Mouse (Mus musculus) heart, embryonic 12.5 days (tissue): ENCODE measurements around the gene Dnpep. TPM values are rescaled to one million over a fixed set of nuclear protein-coding genes. Genes with fewer than 3 reads are reported as not detected.

ENCODE experiments used
- ATAC-seq: fragments of 200-750 bp; cut with Nextera tagmentation; 2 replicates; pipeline ENCODE4 v1.8.0; 2017; ENCODE audit warnings: moderate TSS enrichment, moderate library complexity; ENCODE audit not compliant: insufficient number of reproducible peaks, low FRiP score
- H3K27ac ChIP-seq: fragments of 300-500 bp; sonication (generic); 2 replicates; pipeline ENCODE4 v1.5.1; 2016; ENCODE audit warnings: mild to moderate bottlenecking, moderate library complexity; ENCODE audit not compliant: poor library complexity, severe bottlenecking
- H3K27me3 ChIP-seq: fragments of 300-500 bp; sonication (generic); replicated peaks from 2 replicates; pipeline ENCODE4 v1.6.1; 2016; ENCODE audit warnings: mild to moderate bottlenecking, moderate library complexity
- H3K36me3 ChIP-seq: fragments of 300-500 bp; sonication (generic); 2 replicates; pipeline ENCODE4 v1.6.1; 2016; ENCODE audit warnings: mild to moderate bottlenecking, moderate library complexity
- H3K4me1 ChIP-seq: fragments of 300-500 bp; sonication (generic); replicated peaks from 2 replicates; pipeline ENCODE4 v1.6.1; 2016; ENCODE audit warnings: mild to moderate bottlenecking
- H3K4me2 ChIP-seq: fragments of 300-500 bp; sonication (generic); 2 replicates; pipeline ENCODE4 v1.6.1; 2016; ENCODE audit warnings: mild to moderate bottlenecking, moderate library complexity
- H3K4me3 ChIP-seq: fragments of 300-500 bp; sonication (generic); 2 replicates; pipeline ENCODE4 v1.5.1; 2016; ENCODE audit warnings: mild to moderate bottlenecking
- H3K9ac ChIP-seq: fragments of 300-500 bp; sonication (generic); 2 replicates; pipeline ENCODE4 v1.6.1; 2016; ENCODE audit warnings: mild to moderate bottlenecking, moderate library complexity
- H3K9me3 ChIP-seq: fragments of 300-500 bp; sonication (generic); replicated peaks from 2 replicates; pipeline ENCODE4 v1.6.1; 2016; ENCODE audit warnings: mild to moderate bottlenecking, moderate library complexity
- WGBS: fragments of 180-500 bp; shearing (Covaris S2); methylation state at CpG from one replicate; pipeline ENCODE4 v1.1.7; 2016; 5-methylcytosine and 5-hydroxymethylcytosine counted together
- polyA plus RNA-seq: library from polyadenylated mRNA; unstranded; fragments of >200 nt; fragmentation: Nextera tagmentation; extraction: Ambion mirVana; gene quantifications from 2 replicates; pipeline ENCODE4 v1.2.1, GENCODE M21; 2016

The Dnpep gene
- polyA plus RNA-seq, 1 experiment from 2014 or later, result 113 TPM

- Histone ChIP-seq H3K27ac (no peak overlapping the region), H3K9ac (no peak overlapping the region), H3K27me3 (no peaks in the 10 kb centered on the region), H3K4me2 (no peak overlapping the region), H3K36me3 (no peaks in the 10 kb centered on the region), H3K9me3 (no peaks in the 10 kb centered on the region; the same call in 1 of the 2 replicates), H3K4me3 (no peak overlapping the region), H3K4me1 (0 out of 2 replicates have a peak, but pooled peaks cover 3% of the 10 kb centered on the region)
- no peak for ATAC-seq
Measured at GRCm38 (mm10) chr1:75327461-75327860, 9.7 kb upstream of the Dnpep start.

GRCm38 (mm10) chr1:75319166-75319565 is 1.4 kb upstream of the Dnpep start:
- Histone ChIP-seq H3K9ac (no peak overlapping the region), H3K36me3 (peaks cover 15% of the 10 kb centered on the region), H3K4me1 (peaks cover 11% of the 10 kb centered on the region), H3K4me2 (no peak overlapping the region), H3K9me3 (no peaks in the 10 kb centered on the region), H3K4me3 (no peak overlapping the region), H3K27me3 (no peaks in the 10 kb centered on the region), H3K27ac (no peak overlapping the region)
- ATAC-seq, result no peak
- WGBS, result 85% methylated on average over 10 of the region's 10 CpGs

- H3K9ac ChIP-seq, result no peak overlapping the region
- H3K9me3 ChIP-seq, result no peaks in the 10 kb centered on the region
- H3K27me3 ChIP-seq, result no peaks in the 10 kb centered on the region
- H3K4me2 ChIP-seq, result no peak overlapping the region
- WGBS, result 82% methylated on average over 4 of the region's 4 CpGs
- H3K4me3 ChIP-seq, result no peak overlapping the region
- no peak overlapping the region for H3K27ac ChIP-seq
- H3K4me1 ChIP-seq, result peaks cover 11% of the 10 kb centered on the region
- H3K36me3 ChIP-seq, result peaks cover 19% of the 10 kb centered on the region
- ATAC-seq, result no peak
Measured at GRCm38 (mm10) chr1:75318736-75319135, 946 bp upstream of the Dnpep start.

- Histone ChIP-seq H3K36me3 (peaks cover 24% of the 10 kb centered on the region), H3K9me3 (no peaks in the 10 kb centered on the region), H3K27me3 (no peaks in the 10 kb centered on the region), H3K27ac (0 out of 2 replicates have a peak overlapping the region, but pooled peaks have one; percentile 19), H3K9ac (no peak overlapping the region), H3K4me1 (peaks cover 11% of the 10 kb centered on the region), H3K4me2 (peak overlapping the region; percentile 27), H3K4me3 (0 out of 2 replicates have a peak overlapping the region, but pooled peaks have one; percentile 2)
- WGBS, result 58% methylated on average over 3 of the region's 3 CpGs
- ATAC-seq, result no peak
Measured at GRCm38 (mm10) chr1:75318301-75318700, 511 bp upstream of the Dnpep start.

GRCm38 (mm10) chr1:75316861-75317240 is 939 bp downstream of the Dnpep start:
- peak; percentile 46 for ATAC-seq

GRCm38 (mm10) chr1:75315456-75316365 is 2.1 kb downstream of the Dnpep start:
- no peak for ATAC-seq
- 0 out of 2 replicates have a peak overlapping the region, but pooled peaks have one; percentile 92 for H3K27ac ChIP-seq
- H3K36me3 ChIP-seq, result peaks cover 50% of the 10 kb centered on the region
- peak overlapping the region; percentile 68 for H3K4me3 ChIP-seq
- H3K4me2 ChIP-seq, result peak overlapping the region; percentile 92
- no peaks in the 10 kb centered on the region for H3K9me3 ChIP-seq
- peaks cover 11% of the 10 kb centered on the region for H3K4me1 ChIP-seq
- peak overlapping the region; percentile 77 for H3K9ac ChIP-seq
- no peaks in the 10 kb centered on the region for H3K27me3 ChIP-seq
- 82% methylated on average over 29 of the region's 29 CpGs for WGBS

More at GRCm38 (mm10) chr1:75316861-75317240, 939 bp downstream of the Dnpep start:
- Histone ChIP-seq H3K9ac (peak overlapping the region; percentile 77), H3K4me2 (peak overlapping the region; percentile 92), H3K27ac (peak overlapping the region; percentile 92), H3K4me1 (peaks cover 11% of the 10 kb centered on the region), H3K27me3 (no peaks in the 10 kb centered on the region), H3K36me3 (peaks cover 38% of the 10 kb centered on the region), H3K4me3 (peak overlapping the region; percentile 68), H3K9me3 (no peaks in the 10 kb centered on the region)
- WGBS, result under 1% methylated on average over 20 of the region's 20 CpGs

GRCm38 (mm10) chr1:75315011-75315410 is 2.8 kb downstream of the Dnpep start:
- Histone ChIP-seq H3K27me3 (no peaks in the 10 kb centered on the region), H3K4me2 (no peak overlapping the region), H3K27ac (no peak overlapping the region), H3K9ac (no peak overlapping the region), H3K9me3 (no peaks in the 10 kb centered on the region), H3K4me1 (peaks cover 11% of the 10 kb centered on the region), H3K36me3 (peaks cover 57% of the 10 kb centered on the region), H3K4me3 (no peak overlapping the region)
- 89% methylated on average over 6 of the region's 6 CpGs for WGBS
- no peak for ATAC-seq

- Histone ChIP-seq H3K4me2 (no peak overlapping the region), H3K4me3 (no peak overlapping the region), H3K9ac (no peak overlapping the region), H3K36me3 (peaks cover 82% of the 10 kb centered on the region), H3K4me1 (peaks cover 11% of the 10 kb centered on the region), H3K27me3 (no peaks in the 10 kb centered on the region), H3K9me3 (no peaks in the 10 kb centered on the region), H3K27ac (no peak overlapping the region)
- 89% methylated on average over 6 of the region's 6 CpGs for WGBS
- ATAC-seq, result no peak
Measured at GRCm38 (mm10) chr1:75311694-75312093, 6.1 kb downstream of the Dnpep start.

GRCm38 (mm10) chr1:75304662-75305061 is 13.1 kb downstream of the Dnpep start:
- H3K9ac ChIP-seq, result no peak overlapping the region
- H3K27ac ChIP-seq, result no peak overlapping the region
- H3K9me3 ChIP-seq, result no peaks in the 10 kb centered on the region
- H3K4me1 ChIP-seq, result no peaks in the 10 kb centered on the region
- no peaks in the 10 kb centered on the region for H3K27me3 ChIP-seq
- WGBS, result 64% methylated on average over 2 of the region's 2 CpGs
- no peak for ATAC-seq
- no peak overlapping the region for H3K4me2 ChIP-seq
- H3K36me3 ChIP-seq, result peaks cover 23% of the 10 kb centered on the region
- no peak overlapping the region for H3K4me3 ChIP-seq

GRCm38 (mm10) chr1:75294294-75294693 is 23.5 kb downstream of the Dnpep start:
- Histone ChIP-seq H3K4me1 (peaks cover 28% of the 10 kb centered on the region), H3K27ac (no peak overlapping the region), H3K4me2 (no peak overlapping the region), H3K4me3 (no peak overlapping the region), H3K9ac (no peak overlapping the region), H3K27me3 (no peaks in the 10 kb centered on the region), H3K9me3 (no peaks in the 10 kb centered on the region), H3K36me3 (no peaks in the 10 kb centered on the region)
- ATAC-seq, result no peak
- 75% methylated on average over 5 of the region's 5 CpGs for WGBS

GRCm38 (mm10) chr1:75293331-75293701 is 24.5 kb downstream of the Dnpep start:
- no peak for ATAC-seq
- Histone ChIP-seq H3K9me3 (no peaks in the 10 kb centered on the region), H3K4me3 (no peak overlapping the region), H3K4me1 (peaks cover 22% of the 10 kb centered on the region), H3K4me2 (no peak overlapping the region), H3K27me3 (0 out of 2 replicates have a peak, but pooled peaks cover 5% of the 10 kb centered on the region), H3K27ac (peak overlapping the region; percentile 46; the same call in 1 of the 2 replicates), H3K9ac (no peak overlapping the region), H3K36me3 (no peaks in the 10 kb centered on the region)
- WGBS, result 70% methylated on average over 5 of the region's 5 CpGs
